Mouse (Mus musculus) MEL (cell line): ENCODE measurements around the gene Clk3.

Experiments used
- CTCF ChIP-seq, 3 experiments: IDR thresholded peaks in 2 of 3; conservative IDR thresholded peaks in 1 of 3; 2 replicates each; pipeline ENCODE4 v1.5.1; 2011 to 2012; ENCODE audit warnings: low read length in 3 of 3, low read depth in 2 of 3, mild to moderate bottlenecking in 2 of 3, improper control_type of control experiment in 1 of 3, inconsistent platforms in 1 of 3, mixed read lengths in 1 of 3, moderate library complexity in 1 of 3; ENCODE audit not compliant: control insufficient read depth in 1 of 3, insufficient read depth in 1 of 3, poor library complexity in 1 of 3, severe bottlenecking in 1 of 3
- E2F4 ChIP-seq: IDR thresholded peaks from 2 replicates; pipeline ENCODE4 v1.6.1; 2011; ENCODE audit warnings: low read depth, low read length, improper control_type of control experiment, borderline replicate concordance
- EP300 ChIP-seq, 2 experiments: IDR thresholded peaks; 2 replicates each; pipeline ENCODE4 v1.6.1; 2011; ENCODE audit warnings: improper control_type of control experiment in 2 of 2, low read length in 2 of 2, low read depth in 1 of 2, mild to moderate bottlenecking in 1 of 2
- GATA1 ChIP-seq: IDR thresholded peaks from 2 replicates; pipeline ENCODE4 v1.6.1; 2011; ENCODE audit warnings: low read depth, low read length, improper control_type of control experiment
- MYC ChIP-seq: IDR thresholded peaks from 2 replicates; pipeline ENCODE4 v1.6.1; 2011; ENCODE audit warnings: low read depth, mild to moderate bottlenecking, low read length, improper control_type of control experiment, moderate library complexity
- POLR2A ChIP-seq, 2 experiments: IDR thresholded peaks; 2 replicates each; pipeline ENCODE4 v1.6.1; 2011 to 2012; ENCODE audit warnings: low read length in 2 of 2, mild to moderate bottlenecking in 2 of 2, control low read depth in 1 of 2, improper control_type of control experiment in 1 of 2, low read depth in 1 of 2, moderate library complexity in 1 of 2; ENCODE audit not compliant: control insufficient read depth in 1 of 2, insufficient read depth in 1 of 2, poor library complexity in 1 of 2
- POLR2AphosphoS5 ChIP-seq: IDR thresholded peaks from 2 replicates; pipeline ENCODE4 v1.6.1; 2012; ENCODE audit warnings: low read depth, borderline replicate concordance, mild to moderate bottlenecking, inconsistent platforms, low read length, moderate library complexity, mixed read lengths

DNA sequence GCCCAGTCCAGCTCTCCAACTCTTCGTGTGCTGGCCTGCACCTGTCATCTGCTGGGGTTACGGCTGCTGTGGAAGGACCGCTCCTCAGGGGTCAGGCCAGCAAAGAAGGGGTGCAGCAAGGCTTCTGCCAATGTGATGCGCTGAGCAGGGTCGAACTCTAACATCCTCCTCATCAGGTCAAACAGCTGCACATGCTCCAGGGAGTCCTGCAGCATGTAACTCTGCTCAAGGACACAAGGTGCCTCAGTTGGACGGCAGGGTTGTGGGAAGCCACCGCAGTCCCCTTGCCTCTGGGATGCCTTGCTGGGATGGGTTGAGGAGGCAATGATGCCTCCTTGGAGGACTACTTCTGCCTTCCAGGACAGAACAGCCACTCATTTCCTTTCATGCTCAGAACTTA is 14.8 kb downstream of the Clk3 start:
- TF ChIP-seq POLR2A (IDR thresholded peaks at IDR 0.05; ENCODE audit: control insufficient read depth in 1 of 2, insufficient read depth in 1 of 2, low read depth in 1 of 2, low read length in 2 of 2, poor library complexity in 1 of 2) = no peak; a peak in 1 of 4 replicates
- no peak for TF ChIP-seq GATA1
- no peak for TF ChIP-seq EP300 (IDR thresholded peaks at IDR 0.05; ENCODE audit: low read depth in 1 of 2, low read length in 2 of 2)
- no peak for TF ChIP-seq CTCF (IDR thresholded peaks at IDR 0.05 in 2 of 3, conservative IDR thresholded peaks at IDR 0.05 in 1 of 3; ENCODE audit: control insufficient read depth in 1 of 3, insufficient read depth in 1 of 3, low read depth in 2 of 3, low read length in 3 of 3, poor library complexity in 1 of 3, severe bottlenecking in 1 of 3)
- TF ChIP-seq POLR2AphosphoS5 = peak; percentile 79
- TF ChIP-seq MYC = no peak
- TF ChIP-seq E2F4 = no peak
